Mouse (Mus musculus) G1E (cell line): ENCODE measurements around the gene Mok.

Source experiments
- CTCF ChIP-seq: IDR thresholded peaks from 2 replicates; pipeline ENCODE4 v1.5.1; 2012; ENCODE audit warnings: low read depth, low read length, inconsistent platforms, mixed read lengths
- GATA1 ChIP-seq: IDR thresholded peaks from 2 replicates; pipeline ENCODE4 v1.6.1; 2012; ENCODE audit warnings: borderline replicate concordance, low read length, inconsistent platforms, mixed read lengths
- TAL1 ChIP-seq: conservative IDR thresholded peaks from 2 replicates; pipeline ENCODE4 v1.6.1; 2012; ENCODE audit warnings: low read depth, low read length, inconsistent platforms, mixed read lengths

- TF ChIP-seq CTCF (no peak), GATA1 (no peak), TAL1 (no peak)
These were observed 10.3 kb downstream of the Mok start for GRCm38 (mm10) chr12:110830293-110831024.
